8 mouse cellular contexts compared by ENCODE assay signal in the genomic region with DNA sequence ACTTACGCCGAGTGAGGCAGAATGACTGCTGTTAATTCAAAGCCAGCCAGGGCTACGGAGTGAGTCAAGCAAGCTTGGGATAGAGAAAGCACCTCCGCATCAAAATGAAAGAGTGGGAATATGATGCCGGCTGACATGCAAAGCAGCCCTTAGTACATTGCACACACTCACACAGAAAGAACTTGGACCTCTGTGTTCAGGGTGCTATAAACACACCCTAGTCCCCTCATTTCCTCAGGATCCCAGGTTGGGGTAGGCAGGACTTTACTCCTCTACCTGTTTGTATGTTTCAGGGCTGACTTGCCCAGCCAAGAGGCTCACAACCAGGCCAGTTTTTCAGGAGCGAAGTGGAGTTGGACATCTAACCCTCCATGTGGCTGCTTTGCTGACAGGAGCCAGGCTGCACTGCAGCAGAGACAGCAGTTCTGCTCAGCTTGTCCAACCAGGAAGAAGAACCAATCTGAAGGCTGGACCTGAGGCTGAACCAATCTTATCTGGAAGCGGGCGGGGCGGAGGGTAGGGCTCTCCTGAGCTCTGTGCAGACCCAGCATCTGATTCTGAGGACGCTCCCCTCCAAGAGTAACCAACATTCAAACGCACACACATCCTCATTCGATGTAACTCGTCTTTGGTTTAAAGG. TPM values are rescaled to one million over a fixed set of nuclear protein-coding genes. Genes with fewer than 3 reads are reported as not detected.
DNase-seq lines count a peak whose midpoint lies in the region; ATAC-seq and TF ChIP-seq lines count a peak whose summit lies in the region.

No protein-coding gene starts in this region.

- TF ChIP-seq CTCF in testis, adult 2 months (IDR thresholded peaks at IDR 0.05; ENCODE audit: control insufficient read depth, insufficient read depth, insufficient replicate concordance, low read depth, low read length) = no peak
- TF ChIP-seq CTCF in liver, adult 2 months (IDR thresholded peaks at IDR 0.05; ENCODE audit: low read depth, low read length) = no peak

- H3K9ac ChIP-seq in heart, embryonic 16.5 days (ENCODE audit: low read length) = no peak overlapping the region
- H3K9ac ChIP-seq in liver, adult 2 months (ENCODE audit: low read depth, low read length) = peak overlapping the region; percentile 64
- H3K9ac ChIP-seq in hindbrain, embryonic 12.5 days = no peak overlapping the region

- no peaks in the 10 kb centered on the region for H3K9me3 ChIP-seq in heart, embryonic 16.5 days (replicated peaks; ENCODE audit: control insufficient read depth, low read length)
- H3K9me3 ChIP-seq in hindbrain, embryonic 12.5 days (replicated peaks) = no peaks in the 10 kb centered on the region

- 44% methylated on average over 13 of the region's 13 CpGs for WGBS in heart, embryonic 16.5 days
- 17% methylated on average over 13 of the region's 13 CpGs for WGBS in liver, adult 2 months
- whole genome bisulfite sequencing in hindbrain, embryonic 12.5 days = 75% methylated on average over 13 of the region's 13 CpGs

- no peak for DNase-seq in testis, postnatal 10 days (ENCODE audit: low spot score)
- peak; percentile 93 for DNase-seq in liver, adult 2 months (ENCODE audit: extremely low read depth, low read depth, low spot score)
- peak; percentile 84 for DNase-seq in yolk sac, embryonic 10.5 days (ENCODE audit: low spot score)
- no peak for DNase-seq in thymus, postnatal 14 days
- no peak for DNase-seq in left cerebral cortex, adult 11 months (ENCODE audit: low spot score)

- H3K4me1 ChIP-seq in testis, adult 2 months (ENCODE audit: control insufficient read depth, insufficient read depth, low read length) = no peaks in the 10 kb centered on the region; the same call in 1 of the 2 replicates
- 0 out of 2 replicates have a peak, but pooled peaks cover 2% of the 10 kb centered on the region for H3K4me1 ChIP-seq in heart, embryonic 16.5 days (ENCODE audit: control insufficient read depth, insufficient read depth, low read length)
- H3K4me1 ChIP-seq in liver, adult 2 months (ENCODE audit: control insufficient read depth, insufficient read depth, low read length) = peaks cover 17% of the 10 kb centered on the region
- H3K4me1 ChIP-seq in hindbrain, embryonic 12.5 days = peaks cover 8% of the 10 kb centered on the region; the same call in 1 of the 2 replicates

- H3K79me2 ChIP-seq in liver, adult 2 months (ENCODE audit: control insufficient read depth, insufficient read depth, low read length) = no peaks in the 10 kb centered on the region

- ATAC-seq in heart, embryonic 16.5 days (replicated peaks; ENCODE audit: extremely low read depth, insufficient read depth, low FRiP score) = no peak; the same call in 1 of the 2 replicates
- ATAC-seq in hindbrain, embryonic 12.5 days (ENCODE audit: low FRiP score) = no peak

- no peaks in the 10 kb centered on the region for H3K36me3 ChIP-seq in testis, adult 2 months (ENCODE audit: control insufficient read depth, insufficient read depth, low read length)
- no peaks in the 10 kb centered on the region for H3K36me3 ChIP-seq in heart, embryonic 16.5 days (ENCODE audit: control insufficient read depth, insufficient read depth)
- H3K36me3 ChIP-seq in liver, adult 2 months (ENCODE audit: control insufficient read depth, insufficient read depth, low read length) = no peaks in the 10 kb centered on the region
- H3K36me3 ChIP-seq in hindbrain, embryonic 12.5 days = 0 out of 2 replicates have a peak, but pooled peaks cover 5% of the 10 kb centered on the region

- H3K27ac ChIP-seq in testis, adult 2 months (ENCODE audit: control insufficient read depth, insufficient read depth, low read depth, low read length) = no peak overlapping the region; the same call in 1 of the 2 replicates
- no peak overlapping the region for H3K27ac ChIP-seq in heart, embryonic 16.5 days (ENCODE audit: low read length)
- peak overlapping the region; percentile 97 for H3K27ac ChIP-seq in liver, adult 2 months (replicated peaks; ENCODE audit: insufficient read depth, low read depth, low read length)
- no peak overlapping the region for H3K27ac ChIP-seq in hindbrain, embryonic 12.5 days

- TF ChIP-seq POLR2A in testis, adult 2 months (IDR thresholded peaks at IDR 0.05; ENCODE audit: control insufficient read depth, low read depth, low read length) = peak; percentile 34
- TF ChIP-seq POLR2A in liver, adult 2 months (IDR thresholded peaks at IDR 0.05; ENCODE audit: extremely low read depth, insufficient read depth, low read length) = peak; percentile 89; the same call in 1 of the 2 replicates

- H3K27me3 ChIP-seq in testis, adult 2 months (ENCODE audit: control insufficient read depth, insufficient read depth, low read length) = no peaks in the 10 kb centered on the region
- H3K27me3 ChIP-seq in heart, embryonic 16.5 days (ENCODE audit: control insufficient read depth, insufficient read depth, low read length) = no peaks in the 10 kb centered on the region
- no peaks in the 10 kb centered on the region for H3K27me3 ChIP-seq in liver, adult 2 months (ENCODE audit: control insufficient read depth, insufficient read depth, low read length)
- H3K27me3 ChIP-seq in hindbrain, embryonic 12.5 days = no peaks in the 10 kb centered on the region

- H3K4me2 ChIP-seq in heart, embryonic 16.5 days (ENCODE audit: low read depth, low read length) = peak overlapping the region; percentile 51
- H3K4me2 ChIP-seq in hindbrain, embryonic 12.5 days (replicated peaks) = no peak overlapping the region

- H3K4me3 ChIP-seq in testis, adult 2 months (ENCODE audit: control insufficient read depth, low read depth, low read length) = no peak overlapping the region
- peak overlapping the region; percentile 18 for H3K4me3 ChIP-seq in heart, embryonic 16.5 days (ENCODE audit: low read length)
- H3K4me3 ChIP-seq in liver, adult 2 months (ENCODE audit: insufficient read depth, low read depth, low read length) = peak overlapping the region; percentile 27
- H3K4me3 ChIP-seq in hindbrain, embryonic 12.5 days = no peak overlapping the region

RNA-seq across cellular contexts. Expression of a gene that starts 17.1 kb away (rescaled TPM):
- polyA plus RNA-seq in testis, adult 2 months (2012; rRNA removed) = 15.0 and 16.6 TPM in 2 replicates
- 27.1 and 29.2 TPM in 2 replicates for polyA plus RNA-seq in heart, embryonic 16.5 days (2015; fragmentation: Nextera tagmentation; extraction: Ambion mirVana)
- total RNA-seq in liver, adult 2 months (2014; rRNA removed) = 11.0 and 13.8 TPM in 2 replicates
- 69.6 and 128 TPM in 2 replicates for polyA plus RNA-seq in liver, adult 2 months (2012; rRNA removed)
- 46.5 and 50.2 TPM in 2 replicates for polyA plus RNA-seq in hindbrain, embryonic 12.5 days (2016; fragmentation: Nextera tagmentation; extraction: Ambion mirVana)

RNA-seq across cellular contexts. Expression of a gene that starts 23.2 kb away (rescaled TPM):
- polyA plus RNA-seq in testis, adult 2 months (2012; rRNA removed) = 0.40 and 0.71 TPM in 2 replicates
- 0.71 and 0.79 TPM in 2 replicates for polyA plus RNA-seq in heart, embryonic 16.5 days (2015; fragmentation: Nextera tagmentation; extraction: Ambion mirVana)
- total RNA-seq in liver, adult 2 months (2014; rRNA removed) = 2.9 and 3.9 TPM in 2 replicates
- polyA plus RNA-seq in liver, adult 2 months (2012; rRNA removed) = 0.91 and 1.5 TPM in 2 replicates
- polyA plus RNA-seq in hindbrain, embryonic 12.5 days (2016; fragmentation: Nextera tagmentation; extraction: Ambion mirVana) = 0.33 and 0.37 TPM in 2 replicates

RNA-seq across cellular contexts. Expression of a gene that starts 24.7 kb away (rescaled TPM):
- 18.9 and 20.7 TPM in 2 replicates for polyA plus RNA-seq in testis, adult 2 months (2012; rRNA removed)
- 16.6 and 17.6 TPM in 2 replicates for polyA plus RNA-seq in heart, embryonic 16.5 days (2015; fragmentation: Nextera tagmentation; extraction: Ambion mirVana)
- total RNA-seq in liver, adult 2 months (2014; rRNA removed) = 19.8 and 26.5 TPM in 2 replicates
- 86.0 and 98.9 TPM in 2 replicates for polyA plus RNA-seq in liver, adult 2 months (2012; rRNA removed)
- 12.1 and 12.5 TPM in 2 replicates for polyA plus RNA-seq in hindbrain, embryonic 12.5 days (2016; fragmentation: Nextera tagmentation; extraction: Ambion mirVana)

RNA-seq across cellular contexts. Expression of a gene that starts 51.6 kb away (rescaled TPM):
- polyA plus RNA-seq in testis, adult 2 months (2012; rRNA removed) = 547 and 702 TPM in 2 replicates
- 111 and 113 TPM in 2 replicates for polyA plus RNA-seq in heart, embryonic 16.5 days (2015; fragmentation: Nextera tagmentation; extraction: Ambion mirVana)
- total RNA-seq in liver, adult 2 months (2014; rRNA removed) = 474 and 907 TPM in 2 replicates
- 5,254 and 6,847 TPM in 2 replicates for polyA plus RNA-seq in liver, adult 2 months (2012; rRNA removed)
- polyA plus RNA-seq in hindbrain, embryonic 12.5 days (2016; fragmentation: Nextera tagmentation; extraction: Ambion mirVana) = 24.1 and 26.8 TPM in 2 replicates

Comparison
In these comparisons a context has a peak if more than half of its experiments do, and no peak if none do; other contexts are left out.
1. H3K4me3 ChIP-seq: peak in heart, embryonic 16.5 days (single experiment) and liver, adult 2 months (single experiment); none in testis, adult 2 months (single experiment) and hindbrain, embryonic 12.5 days (single experiment).
2. DNase-seq: peak in liver, adult 2 months (single experiment) and yolk sac, embryonic 10.5 days (single experiment); none in testis, postnatal 10 days (single experiment), thymus, postnatal 14 days (single experiment) and left cerebral cortex, adult 11 months (single experiment).